Mouse (Mus musculus): ENCODE measurements around the gene Arpp21. TPM values are rescaled to one million over a fixed set of nuclear protein-coding genes. Genes with fewer than 3 reads are reported as not detected.

The Arpp21 gene
- polyA plus RNA-seq (2015; fragmentation: Illumina TruSeq; extraction: RNeasy Lipid Tissue Mini Kit (QIAGEN cat#74804); ENCODE audit: insufficient read depth, low replicate concordance), result 0.41 TPM

GRCm38 (mm10) chr9:112235696-112236397 is at the start of gene Arpp21:
Arpp21 (minus strand) TSS chr9:112235938.

